Mouse (Mus musculus) kidney, adult 8-10 months (tissue): ENCODE measurements around the gene Evx2.

Experiments used
- DNase-seq, 2 experiments: peaks; one replicate each; pipeline ENCODE4 v3.0.0; 2022

The Evx2 gene

DNA sequence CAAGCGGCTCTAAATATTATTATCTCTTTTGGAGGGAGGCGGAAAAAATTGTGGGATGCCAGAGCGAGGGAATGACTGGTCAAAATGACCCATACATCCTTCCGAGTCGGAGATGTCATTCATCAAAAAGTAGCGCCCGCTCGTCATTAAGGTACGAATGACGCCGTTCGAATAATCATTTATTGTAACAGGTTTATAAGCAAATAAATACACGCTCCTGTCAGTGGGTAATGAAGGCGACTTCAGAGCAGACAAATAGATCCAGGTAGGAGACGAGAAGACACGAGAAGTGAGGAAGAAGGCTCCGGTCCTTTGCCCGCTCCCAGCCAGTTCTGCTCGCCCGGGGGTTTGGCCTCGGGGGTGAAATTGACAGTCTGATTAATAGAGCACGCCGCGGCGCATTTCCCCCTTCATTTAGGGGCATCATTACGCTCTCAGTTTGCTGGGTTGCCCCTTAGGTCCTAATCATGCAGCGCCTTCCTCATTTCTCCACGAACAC lies at the start of gene Evx2:
Gene Evx2, minus strand, starts transcription at position 51 of the 499 bp plus-strand sequence.
- DNase-seq, result no peak

DNA sequence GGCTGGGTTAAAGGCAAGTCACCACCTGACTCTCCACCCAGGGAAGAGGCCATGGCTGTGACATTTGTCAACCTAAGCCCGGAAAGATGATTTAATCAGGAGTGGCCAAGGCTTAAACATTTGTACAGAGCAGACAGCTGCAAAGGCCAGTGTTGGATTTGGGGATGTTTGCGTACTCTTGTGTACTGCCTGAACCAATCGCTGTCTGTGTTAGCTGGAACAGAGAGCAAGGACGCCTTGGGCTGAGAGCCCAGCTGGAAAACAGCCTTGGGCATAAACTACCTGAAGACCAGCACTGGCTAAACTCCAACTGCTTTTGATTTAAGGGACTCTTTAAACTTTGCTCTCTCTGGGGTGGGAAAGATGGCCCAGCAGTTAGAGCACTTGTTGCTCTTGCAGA lies 49.3 kb upstream of the Evx2 start:
- DNase-seq, result peak; percentile 42 to 66

DNA sequence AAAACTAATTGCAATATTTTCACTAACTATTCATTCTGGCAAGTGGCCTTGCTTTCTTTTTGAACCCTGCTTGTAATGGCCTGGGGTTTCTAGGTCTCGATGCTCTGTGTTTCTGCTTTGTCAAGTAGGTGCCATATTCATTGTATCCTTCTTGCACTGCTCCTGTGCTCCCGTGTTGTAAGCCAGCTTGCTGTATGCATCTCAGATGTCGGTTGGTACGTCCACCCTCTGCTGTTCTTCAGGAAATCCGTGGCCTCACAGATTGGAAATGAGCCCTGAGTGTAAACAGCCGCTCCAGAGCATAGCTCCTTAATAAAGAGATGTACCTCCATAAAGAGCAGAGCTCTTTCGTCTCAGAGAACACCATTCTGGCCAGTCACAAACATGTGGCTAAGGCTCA lies 48.2 kb upstream of the Evx2 start:
- DNase-seq, result no peak

DNA sequence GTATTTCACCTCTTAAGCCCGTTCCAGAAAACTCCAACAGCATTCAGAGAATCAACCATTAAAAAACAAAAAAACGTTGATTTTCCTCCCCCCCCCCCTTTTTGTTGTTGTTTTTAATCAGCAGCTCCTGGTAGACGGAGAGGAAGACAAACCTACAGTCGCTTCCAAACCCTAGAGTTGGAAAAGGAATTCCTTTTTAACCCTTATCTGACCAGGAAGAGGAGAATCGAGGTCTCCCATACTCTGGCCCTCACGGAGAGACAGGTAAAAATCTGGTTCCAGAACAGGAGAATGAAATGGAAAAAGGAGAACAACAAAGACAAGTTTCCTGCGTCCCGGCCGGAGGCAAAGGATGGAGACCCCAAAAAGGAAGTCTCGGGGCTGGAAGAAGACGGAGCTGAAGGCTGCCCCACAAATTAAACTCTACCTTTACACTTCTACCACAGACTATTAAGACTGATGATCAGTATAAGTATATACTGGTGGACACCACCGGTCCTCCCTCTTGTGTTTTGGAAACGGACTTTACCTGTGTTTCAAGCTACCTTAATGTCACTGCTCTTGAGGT lies 47.1 kb upstream of the Evx2 start:
- DNase-seq, result no peak

DNA sequence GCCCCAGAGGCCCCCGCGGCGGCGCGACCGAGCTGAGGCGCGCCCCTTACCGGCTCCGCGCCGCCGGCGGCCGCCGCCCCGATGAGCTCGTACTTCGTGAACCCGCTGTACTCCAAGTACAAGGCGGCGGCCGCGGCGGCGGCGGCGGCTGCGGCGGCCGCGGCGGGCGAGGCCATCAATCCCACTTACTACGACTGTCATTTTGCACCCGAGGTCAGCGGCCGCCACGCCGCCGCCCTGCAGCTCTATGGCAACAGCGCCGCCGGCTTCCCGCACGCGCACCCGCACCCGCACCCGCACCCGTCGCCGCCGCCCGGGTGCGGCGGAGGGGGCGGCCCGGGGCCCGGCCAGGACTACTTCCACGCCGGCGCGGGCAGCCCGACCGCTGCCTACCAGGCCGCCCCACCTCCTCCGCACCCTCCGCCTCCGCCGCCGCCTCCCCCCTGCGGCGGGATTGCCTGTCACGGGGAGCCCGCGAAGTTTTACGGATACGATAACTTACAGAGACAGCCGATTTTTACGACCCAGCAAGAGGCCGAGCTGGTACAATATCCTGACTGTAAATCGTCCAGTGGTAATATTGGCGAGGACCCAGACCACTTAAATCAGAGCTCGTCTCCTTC lies 46.2 kb upstream of the Evx2 start:
- peak; percentile 56 to 58 for DNase-seq

DNA sequence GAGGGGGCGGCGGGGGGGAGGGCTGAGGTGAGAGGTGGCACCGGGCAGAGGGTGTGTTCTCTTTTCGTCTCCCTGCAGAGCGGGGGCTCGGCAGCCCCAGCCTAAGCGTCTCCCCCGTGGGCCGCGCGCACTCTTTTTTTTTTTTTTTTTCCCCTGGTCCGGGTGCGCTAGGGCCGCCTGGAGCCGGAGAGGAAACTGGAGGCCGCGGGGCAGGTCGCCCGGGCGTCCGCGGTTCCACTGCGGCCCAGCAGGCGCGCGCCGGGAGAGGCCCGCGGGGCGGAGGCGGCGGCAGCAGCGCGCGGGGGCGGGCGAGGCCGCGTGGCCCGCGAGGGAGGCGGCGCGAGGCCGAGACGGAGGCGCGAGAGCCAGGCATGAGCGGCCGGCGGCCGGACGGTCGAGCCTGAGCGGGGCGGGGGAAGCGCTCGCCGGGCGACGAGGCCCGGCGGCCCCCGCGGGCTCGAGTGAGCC lies 45.7 kb upstream of the Evx2 start:
- DNase-seq, result peak in 1 of 2 experiments; percentile 23

DNA sequence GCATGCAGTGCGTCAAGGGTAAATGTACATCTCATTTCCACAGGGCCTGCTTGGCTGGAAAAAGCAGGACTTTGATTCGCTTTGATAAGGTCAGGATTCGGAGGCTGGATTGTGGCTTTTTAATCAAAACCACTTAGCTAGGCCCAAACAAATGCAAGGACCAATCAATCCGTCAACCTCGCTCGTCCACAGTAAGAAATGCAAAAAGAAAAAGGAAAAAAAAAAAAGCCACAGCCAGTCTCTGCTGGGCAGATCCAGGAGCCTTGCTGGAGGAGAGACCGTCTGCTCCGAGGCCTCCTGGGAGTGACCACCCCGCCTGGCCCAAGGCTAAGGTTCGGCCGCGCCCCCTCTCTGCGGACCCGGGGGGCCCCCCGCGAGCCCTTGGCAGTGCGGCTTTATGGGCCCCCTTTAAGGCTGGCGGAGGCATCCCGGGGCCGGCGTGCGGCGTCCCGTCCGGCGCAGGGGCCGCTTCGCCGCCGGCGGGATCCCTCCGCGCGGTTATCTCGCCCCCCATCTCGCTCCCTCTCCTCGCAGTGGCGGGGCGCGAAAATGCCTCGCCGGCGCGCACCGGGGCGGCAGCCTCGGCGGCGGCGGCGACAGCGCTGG lies 45.1 kb upstream of the Evx2 start, which contains the start of gene Hoxd8:
Gene Hoxd8, plus strand, starts transcription at position 223 of the 606 bp plus-strand sequence.
- DNase-seq, result peak; percentile 81 to 83

DNA sequence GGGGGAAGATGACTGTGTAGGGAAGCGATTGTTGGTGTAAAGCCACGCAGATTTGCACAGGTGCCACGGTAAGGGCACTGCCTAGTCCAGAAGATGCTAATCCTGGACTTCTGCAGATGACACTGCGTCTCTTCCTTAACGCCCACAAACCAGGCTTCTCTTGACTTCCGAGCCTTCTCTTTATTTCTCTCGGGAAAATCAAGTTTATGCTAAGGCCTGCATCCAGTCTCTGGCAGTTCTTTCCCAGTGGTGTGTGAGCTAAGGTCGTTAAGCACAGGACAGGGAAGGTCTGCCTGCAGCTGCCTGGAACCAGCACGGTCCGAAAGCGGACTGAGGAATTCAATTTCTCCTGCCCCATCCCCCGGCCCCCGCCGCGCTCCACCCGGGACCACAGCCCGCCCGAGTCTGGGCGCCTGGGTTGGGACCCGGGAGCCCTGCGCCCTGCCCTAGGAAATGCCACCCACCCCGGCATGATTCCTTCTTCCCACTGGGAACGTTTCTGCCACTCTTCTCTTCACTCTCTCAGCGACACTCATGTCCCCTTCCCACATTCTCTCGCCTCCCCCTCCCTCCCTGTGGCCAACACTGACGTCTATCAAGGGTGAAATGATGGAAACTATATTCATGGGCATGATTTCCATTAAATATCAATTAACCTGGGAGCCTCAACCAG lies 44.5 kb upstream of the Evx2 start:
- peak; percentile 76 to 80 for DNase-seq

DNA sequence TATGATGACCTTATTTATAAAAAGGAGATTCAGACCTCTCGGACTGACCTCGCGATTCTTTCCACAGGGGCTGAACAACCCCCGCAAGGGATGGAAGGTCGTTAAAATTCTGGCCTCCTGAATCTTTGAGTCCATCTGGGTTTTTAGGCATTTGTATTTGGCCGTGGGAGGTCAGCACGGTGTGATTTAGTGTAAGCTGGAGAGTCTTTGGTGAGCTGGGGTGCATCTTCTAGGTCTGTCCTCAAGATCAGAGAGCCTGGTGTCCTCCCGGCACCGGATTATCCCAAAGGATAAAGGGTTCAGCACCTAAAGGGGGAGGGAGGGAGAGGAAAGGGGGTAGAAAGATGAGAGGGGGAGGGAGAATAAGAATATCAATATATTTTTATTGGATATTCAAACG lies 44.0 kb upstream of the Evx2 start:
- DNase-seq, result no peak

DNA sequence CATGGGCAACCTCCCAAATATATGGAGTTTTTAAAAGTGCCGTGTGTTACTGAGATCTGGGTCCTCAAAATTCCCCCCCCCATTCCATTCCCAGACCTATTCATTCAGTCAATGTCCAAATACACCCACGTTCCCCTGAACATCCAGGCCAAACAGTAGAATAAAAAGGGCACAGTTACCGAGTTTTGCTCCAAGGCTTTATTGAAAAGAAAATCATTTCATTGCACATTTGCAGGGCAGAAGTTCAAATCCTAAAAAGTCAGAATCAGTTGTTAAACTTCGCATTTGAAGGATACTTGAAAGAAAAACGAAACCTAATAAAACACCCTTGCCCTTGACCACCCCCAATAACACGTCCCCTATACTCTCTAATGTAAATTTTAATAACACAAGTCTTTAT lies 43.5 kb upstream of the Evx2 start:
- DNase-seq, result no peak

DNA sequence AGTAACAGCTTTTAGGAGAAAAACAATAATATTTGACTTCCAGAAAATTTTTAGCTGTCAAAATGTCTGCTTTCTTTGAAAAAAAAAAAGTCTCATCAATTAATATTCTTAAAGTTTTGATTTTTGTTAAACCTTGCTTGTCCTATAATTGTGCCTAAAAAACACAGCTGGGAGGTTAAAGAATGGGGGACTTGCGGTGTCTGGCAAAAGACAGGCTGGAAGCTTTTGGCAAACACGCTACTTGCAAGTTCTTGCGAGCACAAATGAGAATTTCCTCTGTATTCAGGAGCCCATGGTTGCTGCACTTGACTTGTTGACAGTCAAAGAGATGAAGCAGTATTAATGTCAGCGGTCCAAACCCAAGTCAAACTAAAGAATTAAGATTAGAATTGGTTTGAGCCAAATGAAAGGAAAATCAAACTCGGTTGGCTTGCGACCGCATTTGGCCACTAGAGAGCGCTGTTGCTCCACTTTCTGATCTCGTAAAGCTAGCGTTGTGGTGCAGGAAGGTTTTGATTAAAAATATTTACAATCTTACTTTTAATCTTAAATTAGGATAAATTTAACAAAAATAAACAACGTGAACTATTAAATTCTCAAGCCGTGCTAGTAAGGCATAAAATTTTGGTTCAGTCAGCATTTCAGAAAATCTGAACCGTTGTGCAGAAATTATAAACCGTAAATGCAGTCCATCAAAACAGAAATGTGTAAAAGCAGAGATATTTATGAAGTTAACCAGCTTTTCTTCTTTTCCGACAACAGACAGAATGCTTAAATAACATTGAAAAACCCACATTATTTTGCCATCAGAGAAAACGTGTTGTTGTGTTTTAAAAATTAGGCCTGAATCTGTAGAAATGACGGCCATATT lies 42.8 kb upstream of the Evx2 start:
- DNase-seq, result peak; percentile 72 to 88

DNA sequence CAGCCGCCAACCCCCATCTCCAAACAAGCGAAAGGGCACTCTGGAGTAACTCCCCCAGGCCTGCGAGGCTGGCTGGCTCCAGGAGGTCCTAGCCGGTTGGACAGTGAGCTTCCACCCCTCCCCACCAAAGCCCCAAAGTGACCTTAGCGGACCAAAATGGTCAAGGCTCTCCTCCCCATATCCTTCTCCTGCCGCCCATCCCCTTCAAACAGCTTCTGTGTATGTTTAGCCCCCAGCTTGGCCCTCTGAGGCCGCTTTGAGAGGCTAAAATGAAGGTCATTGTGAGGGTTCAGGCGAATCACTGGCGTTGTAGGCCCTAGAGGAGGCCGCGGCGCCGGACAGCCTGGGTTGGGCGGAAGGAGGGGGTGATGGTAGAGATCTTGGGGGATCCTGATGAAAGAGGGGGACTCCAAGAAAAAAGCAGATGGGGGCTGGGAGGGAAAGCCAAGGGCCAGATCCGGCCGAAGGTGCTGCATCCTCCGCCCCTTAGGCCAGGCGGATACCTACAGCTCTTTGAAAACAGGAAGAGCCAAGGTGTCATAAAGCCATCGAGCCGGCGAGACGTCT lies 41.3 kb upstream of the Evx2 start:
- DNase-seq, result peak; percentile 51 to 69

DNA sequence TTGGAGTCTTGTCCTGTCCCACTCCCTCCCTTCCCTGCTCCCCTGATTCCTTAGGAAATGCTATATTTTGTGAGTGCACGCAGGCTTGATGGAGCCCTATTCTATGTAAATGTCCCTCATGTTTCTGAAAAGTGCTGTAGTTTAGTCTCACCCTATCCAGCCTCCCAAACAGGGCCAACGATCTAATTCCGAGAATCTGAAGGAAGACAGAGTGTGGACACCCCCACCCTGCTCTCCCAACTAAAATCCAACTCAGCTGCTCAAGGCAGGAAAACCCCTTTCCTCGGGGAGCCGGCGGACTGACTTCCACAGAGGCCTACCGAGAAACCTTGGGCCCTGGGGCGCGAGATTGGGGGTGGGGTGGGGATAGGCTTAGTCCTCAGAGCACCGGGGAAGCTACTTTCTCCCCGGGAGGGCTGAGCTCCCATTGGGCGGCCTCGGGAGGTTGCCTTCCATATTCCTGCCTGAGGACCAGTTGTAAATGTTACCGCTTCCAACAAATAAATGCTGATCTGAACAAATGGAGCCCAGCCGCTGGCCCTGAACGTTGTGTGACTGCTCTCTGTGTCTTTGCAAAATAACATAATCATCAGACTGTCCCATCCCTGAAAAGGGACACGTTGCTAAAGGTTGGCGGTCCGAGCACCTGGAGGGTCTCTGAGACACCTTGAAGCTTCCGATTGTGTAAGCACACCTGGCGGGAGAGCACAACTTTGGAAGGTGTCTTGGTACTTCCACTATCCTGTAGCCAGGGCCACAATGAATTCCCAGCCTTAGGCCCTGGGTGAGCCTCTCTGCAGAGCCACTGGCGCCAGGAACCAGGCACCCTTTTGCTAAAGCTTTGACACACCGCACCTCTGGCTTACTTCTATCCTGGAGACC lies 40.5 kb upstream of the Evx2 start:
- DNase-seq, result no peak

DNA sequence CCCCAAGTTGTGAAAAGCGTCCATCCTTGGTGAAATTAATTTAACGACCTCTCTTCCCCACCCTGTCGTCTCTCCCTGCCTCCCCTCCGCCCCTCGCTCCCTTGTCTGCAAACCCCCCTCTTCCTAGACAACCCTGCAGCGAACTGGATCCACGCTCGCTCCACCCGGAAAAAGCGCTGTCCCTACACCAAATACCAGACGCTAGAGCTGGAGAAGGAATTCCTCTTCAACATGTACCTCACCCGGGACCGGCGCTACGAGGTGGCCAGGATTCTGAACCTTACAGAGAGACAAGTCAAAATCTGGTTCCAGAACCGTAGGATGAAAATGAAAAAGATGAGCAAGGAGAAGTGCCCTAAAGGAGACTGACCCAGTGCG lies 39.7 kb upstream of the Evx2 start:
- DNase-seq, result no peak

DNA sequence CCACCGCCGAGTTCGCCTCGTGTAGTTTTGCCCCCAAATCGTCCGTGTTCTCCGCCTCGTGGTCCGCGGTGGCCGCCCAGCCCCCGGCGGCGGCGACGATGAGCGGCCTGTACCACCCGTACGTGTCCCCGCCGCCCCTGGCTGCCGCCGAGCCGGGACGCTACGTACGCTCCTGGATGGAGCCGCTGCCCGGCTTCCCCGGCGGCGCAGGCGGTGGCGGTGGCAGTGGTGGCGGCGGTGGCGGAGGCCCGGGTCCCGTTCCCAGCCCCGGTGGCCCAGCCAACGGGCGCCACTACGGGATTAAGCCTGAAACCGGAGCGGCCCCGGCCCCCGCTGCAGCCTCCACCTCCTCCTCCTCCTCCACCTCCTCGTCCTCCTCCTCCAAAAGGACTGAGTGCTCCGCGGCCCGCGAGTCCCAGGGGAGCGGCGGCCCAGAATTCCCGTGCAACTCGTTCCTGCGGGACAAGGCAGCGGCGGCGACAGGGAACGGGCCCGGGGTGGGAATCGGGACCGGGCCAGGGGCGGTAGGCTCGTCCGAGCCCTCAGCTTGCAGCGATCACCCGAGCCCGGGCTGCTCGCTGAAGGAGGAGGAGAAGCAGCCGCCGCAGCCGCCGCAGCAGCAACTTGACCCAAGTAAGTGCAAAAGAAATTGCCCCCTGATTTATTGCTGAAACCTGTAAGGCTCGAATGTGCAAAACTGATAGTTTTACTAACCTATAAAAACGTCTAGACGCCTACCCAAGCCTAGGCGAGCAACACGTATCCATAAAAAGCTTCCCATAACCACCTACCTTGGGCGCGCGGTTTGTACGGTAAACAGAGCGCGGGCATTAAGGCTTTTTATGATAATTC lies 39.1 kb upstream of the Evx2 start:
- DNase-seq, result peak in 1 of 2 experiments; percentile 29

DNA sequence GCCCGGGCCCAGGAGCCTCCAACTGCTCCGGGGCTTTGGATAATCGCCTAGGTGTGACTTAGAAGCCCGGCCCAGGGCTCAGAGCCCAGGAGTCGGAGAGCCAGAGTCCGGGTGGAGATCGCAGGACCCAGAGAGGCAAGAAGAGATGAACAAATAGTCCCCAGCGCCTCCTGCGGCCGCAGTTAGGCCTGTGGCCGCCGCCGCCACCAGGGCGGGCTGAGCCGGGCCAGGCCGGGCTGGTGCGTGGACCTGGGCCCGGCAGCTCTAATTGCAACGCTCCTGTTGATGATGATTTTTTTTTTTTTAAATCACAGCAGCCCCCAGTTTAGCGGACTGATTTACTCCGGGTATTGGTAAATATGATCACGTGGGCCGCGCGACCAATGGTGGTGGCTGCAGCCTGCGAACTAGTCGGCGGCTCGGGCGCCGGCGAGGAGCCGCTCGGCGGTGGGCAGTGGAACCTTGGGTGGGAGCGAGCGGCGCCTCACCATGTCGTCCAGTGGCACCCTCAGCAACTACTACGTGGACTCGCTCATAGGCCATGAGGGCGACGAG lies 38.3 kb upstream of the Evx2 start, which contains the start of gene Hoxd9:
Gene Hoxd9, plus strand, starts transcription at position 161 of the 555 bp plus-strand sequence.
- peak; percentile 75 to 76 for DNase-seq

DNA sequence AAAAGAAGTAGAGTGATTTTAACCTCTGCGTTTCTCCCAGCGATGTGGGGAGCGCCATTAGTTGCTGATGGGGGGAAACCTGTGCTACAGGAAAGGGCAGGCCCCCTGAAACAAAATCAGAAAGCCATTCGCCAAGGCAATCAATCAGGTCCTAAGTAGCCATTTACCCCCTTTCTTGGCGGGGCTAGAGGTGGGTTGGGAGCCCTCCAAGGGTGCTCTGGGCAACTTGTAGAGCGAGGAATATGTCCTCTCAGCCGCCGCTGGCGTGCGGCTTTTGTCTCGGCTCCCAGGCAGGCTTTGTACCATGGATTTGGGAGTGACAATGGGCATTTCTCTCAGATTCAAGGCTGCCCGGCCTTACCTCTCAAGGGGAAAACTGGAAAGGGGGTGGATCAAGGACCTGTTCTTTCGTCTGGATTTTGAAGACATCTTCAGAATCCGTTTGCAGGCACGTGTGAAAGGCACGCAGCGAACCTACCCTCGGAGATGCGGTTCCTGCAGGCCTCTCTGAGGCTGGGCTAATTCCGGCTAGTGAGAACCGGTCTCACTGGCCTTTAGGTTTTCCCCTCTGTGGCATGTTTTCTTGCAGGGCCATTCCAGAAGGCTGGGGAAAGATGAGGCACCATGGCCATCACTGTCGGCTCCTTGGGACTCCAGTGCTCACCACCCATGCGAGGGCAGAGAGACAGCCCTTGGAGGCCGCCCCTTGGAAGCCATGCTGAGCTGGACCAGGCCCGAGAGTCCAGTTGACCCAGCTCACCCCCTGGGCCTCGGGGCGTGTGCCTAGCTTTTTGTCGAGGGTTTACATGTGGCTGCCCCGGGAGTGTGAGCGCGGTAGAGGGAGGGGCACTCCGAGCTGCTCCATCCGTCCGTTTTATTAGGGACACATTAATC lies 37.3 kb upstream of the Evx2 start:
- DNase-seq, result peak in 1 of 2 experiments; percentile 25

DNA sequence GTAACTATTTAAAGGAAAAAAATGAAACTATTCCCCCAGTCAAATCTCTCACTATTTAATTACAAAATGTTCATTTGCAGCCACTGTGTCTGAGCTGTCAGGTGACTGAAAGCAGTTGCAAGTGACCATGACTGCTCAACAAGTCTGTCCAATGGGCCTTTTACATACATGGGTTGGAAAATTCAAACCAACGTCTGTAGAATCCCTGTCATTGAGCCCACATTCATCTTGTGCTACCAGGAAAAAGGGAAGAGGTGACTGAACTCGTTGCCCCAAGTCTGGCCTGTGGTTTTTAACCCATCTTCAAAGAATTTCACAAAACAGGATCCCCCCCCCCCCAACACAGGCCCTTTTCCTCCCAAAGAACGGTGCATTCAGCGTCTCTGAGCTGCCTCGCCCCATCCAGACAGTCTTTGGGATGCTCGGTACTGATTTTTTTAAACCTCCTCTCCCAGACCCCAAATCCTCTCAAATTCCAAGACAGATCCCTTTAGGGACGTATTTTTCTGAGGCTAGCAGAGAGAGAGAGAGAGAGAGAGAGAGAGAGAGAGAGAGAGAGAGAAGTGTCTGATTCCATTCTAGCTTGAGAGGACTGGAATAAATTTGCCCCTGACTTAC lies 36.6 kb upstream of the Evx2 start:
- peak in 1 of 2 experiments; percentile 0 for DNase-seq
